Mouse (Mus musculus) heart, postnatal 0 days (tissue): ENCODE results near the gene Cers6.

Source experiments
- CTCF ChIP-seq: IDR thresholded peaks from 2 replicates; pipeline ENCODE4 v1.5.1; 2016; ENCODE audit warnings: antibody characterized with exemption, control low read depth, low read depth
- EP300 ChIP-seq: IDR thresholded peaks from 2 replicates; pipeline ENCODE4 v1.6.1; 2016; ENCODE audit warnings: antibody characterized with exemption, low read depth

GRCm38 (mm10) chr2:69035457-69035856, 174.2 kb downstream of the Cers6 start:
- TF ChIP-seq CTCF (no peak), EP300 (no peak)
